In the genomic region with DNA sequence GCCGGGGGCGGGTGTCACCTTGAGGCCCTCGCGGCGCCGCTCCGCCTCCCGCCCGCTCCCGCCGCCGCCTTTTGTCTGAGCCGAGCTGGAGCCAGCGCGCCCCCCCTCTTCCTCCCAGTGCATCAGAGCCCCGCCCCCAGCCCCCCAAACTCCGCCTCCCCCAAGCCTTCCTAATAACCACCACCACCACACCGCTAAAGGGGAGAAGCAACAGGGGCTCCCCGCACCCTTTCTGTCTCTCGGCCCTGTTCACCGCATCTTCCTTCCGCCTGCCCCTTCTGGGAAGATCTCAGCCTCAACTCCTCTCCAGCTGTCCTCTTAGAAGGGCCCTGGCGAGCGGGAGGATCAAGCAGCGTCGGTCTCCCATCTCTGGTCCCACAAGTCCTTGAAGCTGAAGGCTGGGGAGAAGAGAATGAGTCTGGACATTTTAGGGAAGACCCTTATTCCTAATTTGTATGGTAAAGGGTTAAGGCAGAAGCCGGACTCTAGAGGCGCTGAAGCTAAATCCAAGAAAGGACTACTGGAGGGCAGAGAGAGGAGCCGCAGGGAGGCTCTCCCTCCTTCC, we compare ENCODE assay signal across 8 mouse cellular contexts. TPM values are rescaled to one million over a fixed set of nuclear protein-coding genes. Genes with fewer than 3 reads are reported as not detected.
A peak's percentile ranks its signal among the peaks of the same experiment; 100 is the strongest.
DNase-seq lines count a peak whose midpoint lies in the region; ATAC-seq and TF ChIP-seq lines count a peak whose summit lies in the region.

A gene (minus strand): TSS at position 61 of the 565 bp plus-strand sequence.

- intact Hi-C loops in gastrocnemius, adult 2 months (cut with DNase I) = no loop called here
- intact Hi-C loops in gastrocnemius, postnatal 36 days (cut with DNase I) = loop anchor here (2.0 kb wide), 1 partner anchor 71 kb away; no protein-coding TSS in a partner anchor

- no peak within 1 kb of the TSS for H3K9ac ChIP-seq in liver, embryonic 15.5 days
- peak within 1 kb of the TSS; percentile 80 for H3K9ac ChIP-seq in stomach, embryonic 16.5 days (ENCODE audit: low read length)

- WGBS in liver, embryonic 15.5 days (ENCODE audit: insufficient replicate concordance) = under 1% methylated on average over 24 of the region's 29 CpGs
- 2% methylated on average over 22 of the region's 29 CpGs for WGBS in stomach, embryonic 16.5 days

- no peak for ATAC-seq in liver, embryonic 15.5 days (ENCODE audit: insufficient read depth)
- ATAC-seq in stomach, embryonic 16.5 days (ENCODE audit: insufficient read depth, low FRiP score) = peak; percentile 37; the same call in 1 of the 2 replicates
- no peak for ATAC-seq in erythroid progenitor cell, adult 5-6 weeks (replicated peaks; ENCODE audit: low FRiP score, poor library complexity, severe bottlenecking)

- no peaks in the 10 kb centered on the region for H3K9me3 ChIP-seq in liver, embryonic 15.5 days (replicated peaks)
- H3K9me3 ChIP-seq in stomach, embryonic 16.5 days (replicated peaks; ENCODE audit: control insufficient read depth, low read length) = no peaks in the 10 kb centered on the region

- peak within 1 kb of the TSS; percentile 72 for H3K4me3 ChIP-seq in gastrocnemius, adult 2 months
- H3K4me3 ChIP-seq in liver, embryonic 15.5 days (replicated peaks) = peak within 1 kb of the TSS; percentile 47
- peak within 1 kb of the TSS; percentile 67 for H3K4me3 ChIP-seq in stomach, embryonic 16.5 days (replicated peaks; ENCODE audit: low read length)

- no peak within 1 kb of the TSS for H3K27ac ChIP-seq in gastrocnemius, adult 2 months
- no peak within 1 kb of the TSS for H3K27ac ChIP-seq in liver, embryonic 15.5 days (replicated peaks)
- no peak within 1 kb of the TSS for H3K27ac ChIP-seq in stomach, embryonic 16.5 days (ENCODE audit: low read length)

- peak within 1 kb of the TSS; percentile 71 for H3K4me2 ChIP-seq in liver, embryonic 15.5 days
- peak within 1 kb of the TSS; percentile 98 for H3K4me2 ChIP-seq in stomach, embryonic 16.5 days (ENCODE audit: low read depth, low read length)

- peaks cover 12% of the 10 kb centered on the region for H3K4me1 ChIP-seq in liver, embryonic 15.5 days (replicated peaks)
- H3K4me1 ChIP-seq in stomach, embryonic 16.5 days (ENCODE audit: control insufficient read depth, insufficient read depth, low read length) = peaks cover 13% of the 10 kb centered on the region

- no peak for DNase-seq in gastrocnemius, adult 2 months
- DNase-seq in gastrocnemius, postnatal 36 days = no peak
- DNase-seq in CD4-positive, CD25-positive, alpha-beta regulatory T cell, adult 2 months (ENCODE audit: low read depth, low spot score) = peak; percentile 62
- peak; percentile 78 for DNase-seq in embryo, embryonic 10.5 days (ENCODE audit: low spot score)
- peak; percentile 56 for DNase-seq in induced T-regulatory cell, adult 2 months (ENCODE audit: low read depth)

- no peak for TF ChIP-seq CTCF in gastrocnemius, adult 2 months (IDR thresholded peaks at IDR 0.05)

- no peaks in the 10 kb centered on the region for H3K36me3 ChIP-seq in liver, embryonic 15.5 days (replicated peaks)
- no peaks in the 10 kb centered on the region for H3K36me3 ChIP-seq in stomach, embryonic 16.5 days (ENCODE audit: control insufficient read depth, insufficient read depth, low read length)

- H3K27me3 ChIP-seq in liver, embryonic 15.5 days = peaks cover 92% of the 10 kb centered on the region
- peaks cover 42% of the 10 kb centered on the region for H3K27me3 ChIP-seq in stomach, embryonic 16.5 days (ENCODE audit: control insufficient read depth, insufficient read depth, low read length)

RNA-seq across cellular contexts. Expression of the gene that starts here (rescaled TPM):
- total RNA-seq in gastrocnemius, adult 2 months (2021) = not detected
- total RNA-seq in gastrocnemius, postnatal 36 days (2021) = under 1 TPM in 1 of 2 experiments, not detected in 1; 0.13 TPM
- polyA plus RNA-seq in liver, embryonic 15.5 days (2015; fragmentation: Nextera tagmentation; extraction: Ambion mirVana) = 0.07 and 0.10 TPM in 2 replicates
- 2.1 and 2.2 TPM in 2 replicates for polyA plus RNA-seq in stomach, embryonic 16.5 days (2015; fragmentation: Nextera tagmentation; extraction: Ambion mirVana)
- not detected in 2 replicates for total RNA-seq in erythroid progenitor cell, adult 5-6 weeks (2015; ENCODE audit: low replicate concordance)
- not detected in 2 replicates for total RNA-seq in erythroid progenitor cell, adult 5-6 weeks (2017; ENCODE audit: low replicate concordance)

Comparison
In these comparisons a context has a peak if more than half of its experiments do, and no peak if none do; other contexts are left out.
1. DNase-seq: peak in CD4-positive, CD25-positive, alpha-beta regulatory T cell, adult 2 months (single experiment), embryo, embryonic 10.5 days (single experiment) and induced T-regulatory cell, adult 2 months (single experiment); none in gastrocnemius, adult 2 months (single experiment) and gastrocnemius, postnatal 36 days (0 of 2).
2. Peak in every context shown above with its lines, with median percentiles within 50 percentile points of each other: H3K4me3 ChIP-seq.